Comparison of ENCODE assay signal across 21 mouse cellular contexts in the genomic region with DNA sequence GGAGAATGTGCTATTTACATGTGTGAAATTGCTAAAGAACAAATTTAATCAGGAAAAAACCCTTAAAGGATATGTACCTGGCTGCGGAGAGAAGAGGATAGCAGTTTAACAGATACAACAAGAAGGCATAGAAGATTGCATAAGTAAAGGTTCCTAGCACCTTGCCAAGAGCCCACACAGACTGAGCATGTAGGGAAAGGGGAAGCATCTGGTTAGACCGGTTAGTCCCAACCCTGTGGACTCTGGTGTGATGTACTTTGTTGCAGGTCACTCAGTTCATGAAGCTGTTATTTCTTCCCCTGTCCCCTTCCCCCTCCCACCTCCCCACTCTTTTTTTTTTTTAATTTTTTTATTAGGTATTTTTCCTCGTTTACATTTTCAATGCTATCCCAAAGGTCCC.
DNase-seq lines count a peak whose midpoint lies in the region; ATAC-seq and TF ChIP-seq lines count a peak whose summit lies in the region.
"Had no signal": no experiment of that assay in that cellular context is flagged by ENCODE, and none has a peak within 500 bp of the region (broad histone marks: within the 10 kb centered on the region; RNA-seq: fewer than 3 reads in every experiment).

No protein-coding gene starts in this region.

- no peak overlapping the region for H3K4me3 ChIP-seq in forebrain, embryonic 11.5 days (ENCODE audit: low read depth, low read length)
- no peak overlapping the region for H3K4me3 ChIP-seq in forebrain, postnatal 0 days (ENCODE audit: low read depth, low read length)
- H3K4me3 ChIP-seq: forebrain, embryonic 12.5 days; heart, adult 2 months; heart, embryonic 15.5 days; hindbrain, embryonic 10.5 days; layer of hippocampus, adult 2 months; liver, embryonic 12.5 days; midbrain, embryonic 13.5 days; neural tube, embryonic 15.5 days had no signal

- no peaks in the 10 kb centered on the region for H3K9me3 ChIP-seq in forebrain, embryonic 11.5 days (ENCODE audit: control insufficient read depth, low read length)
- no peaks in the 10 kb centered on the region for H3K9me3 ChIP-seq in forebrain, postnatal 0 days (ENCODE audit: low read length)
- H3K9me3 ChIP-seq: forebrain, embryonic 12.5 days; heart, embryonic 15.5 days; hindbrain, embryonic 10.5 days; liver, embryonic 12.5 days; midbrain, embryonic 13.5 days; neural tube, embryonic 15.5 days had no signal

- 54% methylated on average over 3 of the region's 3 CpGs for WGBS in forebrain, embryonic 11.5 days
- 55% methylated on average over 3 of the region's 3 CpGs for WGBS in forebrain, postnatal 0 days
- 17% methylated on average over 3 of the region's 3 CpGs for WGBS in large intestine, adult 2 months

- H3K9ac ChIP-seq in forebrain, embryonic 11.5 days (ENCODE audit: low read length) = no peak overlapping the region
- H3K9ac ChIP-seq in forebrain, postnatal 0 days = no peak overlapping the region
- H3K9ac ChIP-seq: forebrain, embryonic 12.5 days; heart, embryonic 15.5 days; liver, embryonic 12.5 days; midbrain, embryonic 13.5 days; neural tube, embryonic 15.5 days had no signal

- no peak overlapping the region for H3K4me2 ChIP-seq in forebrain, embryonic 11.5 days (ENCODE audit: low read depth, low read length, severe bottlenecking)
- H3K4me2 ChIP-seq in forebrain, postnatal 0 days (ENCODE audit: low read depth) = no peak overlapping the region
- H3K4me2 ChIP-seq: forebrain, embryonic 12.5 days; heart, embryonic 15.5 days; liver, embryonic 12.5 days; midbrain, embryonic 13.5 days; neural tube, embryonic 15.5 days had no signal

- no peaks in the 10 kb centered on the region for H3K27me3 ChIP-seq in forebrain, embryonic 11.5 days (ENCODE audit: control insufficient read depth, insufficient read depth, low read length)
- no peaks in the 10 kb centered on the region for H3K27me3 ChIP-seq in forebrain, postnatal 0 days (ENCODE audit: insufficient read depth, low read length)
- H3K27me3 ChIP-seq: forebrain, embryonic 12.5 days; heart, embryonic 15.5 days; liver, embryonic 12.5 days; neural tube, embryonic 15.5 days had no signal

- no peak overlapping the region for H3K27ac ChIP-seq in forebrain, embryonic 11.5 days (ENCODE audit: low read depth, low read length)
- no peak overlapping the region for H3K27ac ChIP-seq in forebrain, postnatal 0 days (ENCODE audit: low read depth, low read length)
- H3K27ac ChIP-seq: forebrain, embryonic 12.5 days; heart, adult 2 months; heart, embryonic 15.5 days; hindbrain, embryonic 10.5 days; layer of hippocampus, adult 2 months; liver, embryonic 12.5 days; midbrain, embryonic 13.5 days; neural tube, embryonic 15.5 days had no signal

- no peak for DNase-seq in forebrain, embryonic 11.5 days (ENCODE audit: low spot score)
- no peak for DNase-seq in forebrain, postnatal 0 days
- DNase-seq in urinary bladder, postnatal 14 days (ENCODE audit: low spot score) = peak; percentile 61
- no peak for DNase-seq in urinary bladder, postnatal 10 days (ENCODE audit: low spot score)
- DNase-seq in large intestine, adult 2 months (ENCODE audit: low read depth, low spot score) = peak; percentile 52
- no peak for DNase-seq in retina, postnatal 1 day
- DNase-seq in embryo, embryonic 10 days (ENCODE audit: low spot score) = no peak
- no peak for DNase-seq in kidney, adult 18-20 months
- DNase-seq: adrenal gland, adult 2 months; cerebellum, adult 11-12 months; cerebellum, postnatal 25 days; heart, adult 2 months; right cerebral cortex, postnatal 4 days; thymus, adult 2 months had no signal

- TF ChIP-seq CTCF in forebrain, postnatal 0 days (IDR thresholded peaks at IDR 0.05; ENCODE audit: low read depth) = no peak

- H3K4me1 ChIP-seq in forebrain, embryonic 11.5 days (replicated peaks; ENCODE audit: control insufficient read depth, insufficient read depth, low read length) = no peaks in the 10 kb centered on the region
- no peaks in the 10 kb centered on the region for H3K4me1 ChIP-seq in forebrain, postnatal 0 days (ENCODE audit: insufficient read depth)
- H3K4me1 ChIP-seq: heart, embryonic 15.5 days; neural tube, embryonic 15.5 days had no signal

- no peaks in the 10 kb centered on the region for H3K36me3 ChIP-seq in forebrain, embryonic 11.5 days (ENCODE audit: control insufficient read depth, insufficient read depth, low read length)
- no peaks in the 10 kb centered on the region for H3K36me3 ChIP-seq in forebrain, postnatal 0 days (ENCODE audit: insufficient read depth)
- H3K36me3 ChIP-seq: forebrain, embryonic 12.5 days; heart, embryonic 15.5 days; hindbrain, embryonic 10.5 days; liver, embryonic 12.5 days; midbrain, embryonic 13.5 days; neural tube, embryonic 15.5 days had no signal

- ATAC-seq in forebrain, embryonic 11.5 days (replicated peaks; ENCODE audit: low FRiP score) = peak; percentile 43; the same call in 1 of the 2 replicates
- ATAC-seq in forebrain, postnatal 0 days = no peak
- ATAC-seq: liver, embryonic 12.5 days had no signal

Comparison
In these comparisons a context has a peak if more than half of its experiments do, and no peak if none do; other contexts are left out.
1. DNase-seq: peak in urinary bladder, postnatal 14 days (single experiment) and large intestine, adult 2 months (single experiment); none in forebrain, embryonic 11.5 days (single experiment), forebrain, postnatal 0 days (single experiment), urinary bladder, postnatal 10 days (single experiment), retina, postnatal 1 day (single experiment), embryo, embryonic 10 days (single experiment) and kidney, adult 18-20 months (single experiment).